Mouse (Mus musculus): Measurements from ENCODE around the gene Pdk1.

DNA sequence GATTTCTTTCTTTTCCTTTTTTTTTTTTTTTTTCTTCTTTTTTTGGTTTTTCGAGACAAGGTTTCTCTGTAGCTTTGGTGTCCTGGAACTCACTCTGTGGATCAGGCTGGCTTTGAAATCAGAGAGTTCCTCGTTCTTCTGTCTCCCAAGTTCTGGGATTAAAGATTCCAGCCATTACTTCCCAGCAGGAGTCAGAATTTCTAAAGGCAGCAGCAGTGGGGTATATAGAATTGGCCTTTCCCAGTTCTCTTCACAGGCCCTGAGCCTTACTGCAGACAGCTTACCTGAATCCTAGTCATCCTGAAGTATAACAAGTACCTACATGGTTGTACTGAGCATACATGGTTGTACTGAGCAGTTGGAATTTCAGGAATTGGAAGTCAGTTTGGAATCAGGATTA lies 1.8 kb downstream of the Pdk1 start:
- TF ChIP-seq CTCF (IDR thresholded peaks at IDR 0.05; ENCODE audit: low read depth) (no peak), EP300 (IDR thresholded peaks at IDR 0.05; ENCODE audit: low read depth) (no peak)

Data from liver, postnatal 0 days (tissue).